Mouse (Mus musculus) small intestine, adult 2 months (tissue): ENCODE measurements at regions not wholly inside any gene's neighbourhood (a gene's known extent, or its start where the extent isn't known, plus 50 kb on each side); places are given as distances from the start of the nearest gene placed in this dataset.

Source experiments
- H3K27ac ChIP-seq: fragments of 200-500 bp; 2 replicates; pipeline ENCODE4 v1.5.1; 2012; ENCODE audit warnings: low read depth, low read length, control low read depth, inconsistent platforms; ENCODE audit not compliant: insufficient read depth
- H3K27me3 ChIP-seq: fragments of 200-500 bp; 2 replicates; pipeline ENCODE4 v1.6.1; 2012; ENCODE audit warnings: mild to moderate bottlenecking, moderate library complexity, low read length, inconsistent platforms; ENCODE audit not compliant: control insufficient read depth, insufficient read depth
- H3K36me3 ChIP-seq: fragments of 200-500 bp; 2 replicates; pipeline ENCODE4 v1.6.1; 2012; ENCODE audit warnings: mild to moderate bottlenecking, low read length, control low read depth, inconsistent platforms; ENCODE audit not compliant: control insufficient read depth, insufficient read depth
- H3K4me1 ChIP-seq: fragments of 200-500 bp; 2 replicates; pipeline ENCODE4 v1.6.1; 2012; ENCODE audit warnings: low read length, inconsistent platforms, mixed read lengths; ENCODE audit not compliant: control insufficient read depth, insufficient read depth, insufficient read length
- H3K4me3 ChIP-seq: fragments of 200-500 bp; 2 replicates; pipeline ENCODE4 v1.5.1; 2012; ENCODE audit warnings: low read depth, mild to moderate bottlenecking, control low read depth, inconsistent platforms, low read length, moderate library complexity
- CTCF ChIP-seq: fragments of 200-500 bp; IDR thresholded peaks from 2 replicates; pipeline ENCODE4 v1.5.1; 2012; ENCODE audit warnings: low read depth, mild to moderate bottlenecking, control low read depth, inconsistent platforms, low read length, moderate library complexity, mixed read lengths; ENCODE audit not compliant: insufficient replicate concordance, insufficient read length; ENCODE audit errors: extremely low read depth
- POLR2A ChIP-seq: fragments of 200-500 bp; IDR thresholded peaks from 2 replicates; pipeline ENCODE4 v1.6.1; 2012; ENCODE audit warnings: low read depth, mild to moderate bottlenecking, control low read depth, inconsistent platforms, low read length, moderate library complexity
- WGBS: fragments of 180-500 bp; shearing (Covaris S2); methylation state at CpG from one replicate; pipeline ENCODE4 v1.1.7; 2018; 5-methylcytosine and 5-hydroxymethylcytosine counted together

DNA sequence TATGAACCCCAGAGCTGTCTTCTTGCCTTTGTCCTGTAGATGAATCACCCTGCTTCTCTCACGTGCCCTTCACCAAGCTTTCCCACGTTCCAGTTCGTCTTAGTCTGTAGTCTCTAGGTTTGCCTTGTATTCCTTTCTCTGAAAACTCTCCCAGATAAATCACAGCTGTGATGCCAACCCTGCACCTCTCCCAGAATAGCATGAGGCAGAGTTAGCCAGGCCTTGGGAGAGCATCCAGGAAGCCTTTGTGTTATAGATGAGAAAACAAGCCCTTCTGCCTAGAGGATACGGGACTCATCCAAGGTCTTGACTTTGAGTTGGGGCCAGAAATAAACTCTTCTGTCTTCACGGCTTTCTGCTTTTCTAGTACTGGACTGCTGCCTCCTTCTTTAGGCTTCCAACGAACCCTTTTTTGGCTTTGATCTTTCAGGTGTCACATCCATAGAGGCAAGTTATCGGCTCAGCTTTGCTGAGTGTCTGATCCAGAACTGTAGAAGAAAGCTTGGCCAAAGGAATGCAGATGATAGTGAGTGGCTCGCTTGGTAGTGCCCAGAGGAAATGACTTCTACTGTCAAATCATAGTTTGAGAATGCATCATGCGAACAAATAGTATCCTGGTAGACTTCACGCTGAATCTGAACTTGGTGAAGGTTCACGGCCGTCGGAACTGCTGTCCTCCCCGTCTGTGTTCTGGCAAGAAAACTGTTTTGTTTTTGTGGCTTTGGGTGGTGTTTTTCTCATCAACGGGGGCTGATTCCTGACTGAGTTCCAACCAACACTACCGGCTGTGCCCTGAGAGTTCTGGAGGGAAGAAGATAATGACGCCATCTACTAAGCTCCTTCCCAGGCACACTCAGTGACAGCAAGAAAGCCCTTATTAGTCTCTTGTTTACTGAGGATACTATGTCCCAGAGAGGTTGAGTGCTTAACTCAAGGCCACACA lies 69.5 kb upstream of the Ampd3 start:
- whole genome bisulfite sequencing = 75% methylated on average over 17 of the region's 17 CpGs
- Histone ChIP-seq H3K4me1 (no peaks in the 10 kb centered on the region), H3K27me3 (no peaks in the 10 kb centered on the region), H3K27ac (no peak overlapping the region), H3K36me3 (no peaks in the 10 kb centered on the region), H3K4me3 (no peak overlapping the region)
- no peak for TF ChIP-seq POLR2A
- TF ChIP-seq CTCF = no peak

- H3K27ac ChIP-seq = no peak overlapping the region
- TF ChIP-seq CTCF (no peak), POLR2A (no peak)
- no peaks in the 10 kb centered on the region for H3K27me3 ChIP-seq
- H3K4me3 ChIP-seq = no peak overlapping the region
- H3K36me3 ChIP-seq = no peaks in the 10 kb centered on the region
- 75% methylated on average over 11 of the region's 11 CpGs for WGBS
- no peaks in the 10 kb centered on the region for H3K4me1 ChIP-seq
Measured at GRCm38 (mm10) chr7:110699596-110699995, 68.4 kb upstream of the Ampd3 start.

DNA sequence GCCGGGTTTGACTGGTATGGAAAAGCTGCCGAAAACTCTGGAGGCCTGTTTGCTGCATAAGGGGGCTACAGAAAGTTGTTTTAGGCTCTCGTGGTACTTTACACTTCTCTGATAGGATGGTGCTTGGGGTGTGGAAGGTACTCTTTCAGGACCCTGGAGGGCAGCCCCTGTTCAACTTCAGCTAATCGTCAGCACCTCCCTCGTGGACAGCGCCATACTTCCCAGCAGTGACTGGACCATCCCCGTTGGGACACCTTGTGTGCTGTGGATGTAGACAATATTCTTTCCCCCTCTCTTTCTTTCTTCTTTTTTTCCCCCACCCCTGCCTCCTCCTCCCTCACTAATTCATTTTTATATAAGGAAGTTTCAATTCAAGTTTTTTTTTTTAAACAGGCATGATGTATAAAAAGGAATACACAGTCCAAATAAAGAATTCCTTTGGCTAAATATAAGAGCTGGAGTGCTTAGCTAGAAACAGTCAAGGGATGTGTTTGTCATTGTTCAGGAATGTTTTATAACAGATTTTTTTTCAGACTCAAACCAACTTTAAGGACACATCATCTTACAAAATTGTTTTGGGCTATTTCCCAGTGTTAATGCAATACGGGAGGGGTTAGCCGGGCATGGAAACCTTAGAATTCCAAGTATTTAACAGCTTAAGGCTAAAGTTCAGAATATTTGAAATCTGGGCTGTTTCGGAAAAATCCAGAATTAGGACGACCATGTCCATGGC lies 66.2 kb upstream of the Ampd3 start:
- TF ChIP-seq POLR2A (no peak), CTCF (no peak)
- no peaks in the 10 kb centered on the region for H3K36me3 ChIP-seq
- 55% methylated on average over 11 of the region's 11 CpGs for WGBS

DNA sequence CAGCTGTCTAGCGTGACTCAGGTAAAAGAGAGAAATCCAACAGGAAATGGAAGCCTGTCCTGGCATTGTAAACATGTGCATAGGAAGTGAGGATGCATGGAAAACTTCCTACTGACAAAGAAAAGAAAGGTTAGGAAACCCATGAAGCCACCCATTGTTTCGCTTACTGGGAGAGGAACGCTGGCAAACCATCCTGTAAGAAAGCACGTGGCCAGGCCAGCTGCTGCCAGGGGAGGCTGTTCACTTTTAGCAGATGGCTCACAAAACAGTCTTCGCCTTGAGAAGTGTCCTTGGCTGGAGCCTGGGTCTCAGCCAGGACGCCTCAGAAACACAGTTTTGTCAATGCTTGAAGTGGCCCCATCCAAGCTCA lies 65.6 kb upstream of the Ampd3 start:
- H3K27me3 ChIP-seq = no peaks in the 10 kb centered on the region
- H3K4me1 ChIP-seq = no peaks in the 10 kb centered on the region
- 72% methylated on average over 6 of the region's 6 CpGs for WGBS
- H3K36me3 ChIP-seq = no peaks in the 10 kb centered on the region
- TF ChIP-seq CTCF = no peak
- no peak for TF ChIP-seq POLR2A
- H3K4me3 ChIP-seq = no peak overlapping the region
- H3K27ac ChIP-seq = no peak overlapping the region

More for the DNA sequence above, 66.2 kb upstream of the Ampd3 start:
- no peak overlapping the region for H3K27ac ChIP-seq
- no peaks in the 10 kb centered on the region for H3K4me1 ChIP-seq
- no peak overlapping the region for H3K4me3 ChIP-seq
- no peaks in the 10 kb centered on the region for H3K27me3 ChIP-seq

DNA sequence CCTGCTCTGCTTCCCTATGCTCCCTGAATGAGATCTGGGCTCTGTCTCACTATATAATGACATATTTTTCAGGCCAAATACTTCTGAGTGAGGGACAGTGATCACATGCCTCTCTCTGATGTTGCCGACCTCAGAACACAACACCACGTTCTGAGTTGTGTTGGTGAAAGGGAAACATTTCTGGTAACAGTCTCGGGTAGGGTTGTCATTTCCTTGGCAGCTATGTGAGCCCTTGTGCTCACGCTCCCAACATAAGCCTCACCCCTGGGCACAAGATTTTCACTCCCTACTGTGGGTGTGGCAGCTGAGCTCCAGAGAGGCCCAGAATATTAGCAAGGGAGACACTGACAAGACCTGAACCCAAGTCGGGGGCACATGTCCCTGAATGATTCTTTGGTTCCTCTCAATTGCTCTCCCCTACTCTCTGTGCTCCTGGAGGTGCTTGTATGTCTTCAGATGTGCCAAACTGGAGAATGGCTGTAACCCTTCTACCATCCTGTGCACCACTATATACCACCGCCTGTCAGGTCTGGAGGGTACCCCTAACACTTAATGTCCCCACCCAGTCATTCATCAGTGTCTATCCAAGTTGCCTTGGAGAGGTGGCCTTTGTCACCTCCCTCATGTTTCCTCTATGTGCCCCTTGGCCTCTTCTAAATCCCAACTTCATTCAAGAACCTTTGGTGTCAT lies 62.5 kb upstream of the Ampd3 start:
- Histone ChIP-seq H3K36me3 (no peaks in the 10 kb centered on the region), H3K4me3 (no peak overlapping the region), H3K4me1 (peaks cover 4% of the 10 kb centered on the region), H3K27ac (no peak overlapping the region), H3K27me3 (no peaks in the 10 kb centered on the region)
- WGBS = 45% methylated on average over 6 of the region's 6 CpGs
- TF ChIP-seq POLR2A (no peak), CTCF (no peak)

DNA sequence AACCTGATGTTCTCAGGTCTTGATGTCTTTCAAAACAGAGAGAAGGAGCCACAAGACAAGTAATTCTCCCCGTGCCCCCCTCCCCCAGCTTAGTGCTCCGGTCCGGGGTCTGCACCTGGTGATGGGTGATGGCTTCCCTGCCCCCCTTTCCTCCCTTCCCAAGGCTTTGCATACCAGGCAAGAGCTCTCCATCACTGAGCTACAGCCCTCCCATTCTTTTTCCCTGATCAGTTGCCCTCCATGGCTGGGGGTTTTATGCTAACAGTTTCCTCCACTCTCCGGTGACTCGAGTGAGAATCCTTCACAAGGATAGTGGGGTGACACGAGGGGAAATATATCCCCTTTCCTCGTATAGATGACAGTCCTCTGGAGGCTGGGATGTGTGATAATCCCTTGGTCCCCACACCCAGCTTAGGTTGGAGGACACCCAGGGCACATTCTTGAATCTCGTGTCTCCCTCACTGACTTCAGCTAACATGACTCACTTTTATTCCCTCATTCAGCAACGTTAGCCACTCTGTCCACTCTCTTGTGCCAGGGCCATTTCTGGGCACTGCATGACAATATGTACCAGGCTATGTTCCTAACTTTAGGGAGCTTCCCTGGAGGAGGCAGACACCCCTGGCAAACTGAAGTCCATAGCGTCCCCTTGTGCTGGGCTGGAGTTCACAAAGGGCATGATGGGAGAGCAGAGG lies 61.9 kb upstream of the Ampd3 start:
- Histone ChIP-seq H3K4me3 (no peak overlapping the region), H3K36me3 (no peaks in the 10 kb centered on the region), H3K4me1 (peaks cover 4% of the 10 kb centered on the region), H3K27me3 (no peaks in the 10 kb centered on the region), H3K27ac (0 out of 2 replicates have a peak overlapping the region, but pooled peaks have one; percentile 6)
- TF ChIP-seq CTCF = no peak
- no peak for TF ChIP-seq POLR2A
- WGBS = 71% methylated on average over 10 of the region's 10 CpGs

DNA sequence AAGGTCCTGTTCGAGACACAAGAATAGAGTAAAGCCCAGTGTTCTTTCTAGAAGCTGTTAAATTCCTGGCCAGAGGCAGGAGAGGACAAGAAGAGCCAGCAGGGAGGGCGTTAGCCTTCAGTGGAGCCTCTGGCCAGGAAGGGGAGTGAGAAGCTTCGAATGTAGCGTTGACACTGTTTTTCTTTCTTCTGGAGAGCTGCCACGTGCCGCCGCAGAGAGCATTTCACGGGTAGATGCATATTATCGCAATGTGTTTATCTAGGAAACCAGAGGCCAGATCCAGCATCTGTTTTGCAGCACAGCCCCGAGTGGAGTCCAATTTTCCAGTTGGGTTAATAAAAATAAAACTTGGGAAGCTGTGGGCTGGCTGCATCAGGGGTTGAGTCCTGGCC lies 61.3 kb upstream of the Ampd3 start:
- Histone ChIP-seq H3K27ac (0 out of 2 replicates have a peak overlapping the region, but pooled peaks have one; percentile 6), H3K4me3 (no peak overlapping the region), H3K36me3 (no peaks in the 10 kb centered on the region), H3K27me3 (no peaks in the 10 kb centered on the region), H3K4me1 (peaks cover 4% of the 10 kb centered on the region)
- WGBS = 48% methylated on average over 10 of the region's 10 CpGs
- TF ChIP-seq CTCF (no peak), POLR2A (no peak)
